Mouse (Mus musculus) myocyte (in vitro differentiated cells): ENCODE measurements around the gene Lrrfip2.

Experiments
- POLR2A ChIP-seq: IDR thresholded peaks from one replicate; pipeline ENCODE4 v1.6.1; 2011; ENCODE audit warnings: low read depth, mild to moderate bottlenecking, control low read depth, moderate library complexity; ENCODE audit not compliant: insufficient read length
- TCF12 ChIP-seq: IDR thresholded peaks from one replicate; pipeline ENCODE4 v1.6.1; 2011; ENCODE audit warnings: mild to moderate bottlenecking, control low read depth; ENCODE audit not compliant: poor library complexity, insufficient read depth, severe bottlenecking
- TCF3 ChIP-seq: IDR thresholded peaks from one replicate; pipeline ENCODE4 v1.6.1; 2011; ENCODE audit warnings: low read depth, control low read depth; ENCODE audit not compliant: insufficient read length

GRCm38 (mm10) chr9:111138161-111138560 lies 20.8 kb downstream of the Lrrfip2 start:
- TF ChIP-seq TCF3: no peak
- TF ChIP-seq POLR2A: no peak
- no peak for TF ChIP-seq TCF12
